Mouse (Mus musculus) heart, postnatal 0 days (tissue): ENCODE results near the gene Irak4.

ENCODE experiments used
- CTCF ChIP-seq: IDR thresholded peaks from 2 replicates; pipeline ENCODE4 v1.5.1; 2016; ENCODE audit warnings: antibody characterized with exemption, control low read depth, low read depth
- EP300 ChIP-seq: IDR thresholded peaks from 2 replicates; pipeline ENCODE4 v1.6.1; 2016; ENCODE audit warnings: antibody characterized with exemption, low read depth

DNA sequence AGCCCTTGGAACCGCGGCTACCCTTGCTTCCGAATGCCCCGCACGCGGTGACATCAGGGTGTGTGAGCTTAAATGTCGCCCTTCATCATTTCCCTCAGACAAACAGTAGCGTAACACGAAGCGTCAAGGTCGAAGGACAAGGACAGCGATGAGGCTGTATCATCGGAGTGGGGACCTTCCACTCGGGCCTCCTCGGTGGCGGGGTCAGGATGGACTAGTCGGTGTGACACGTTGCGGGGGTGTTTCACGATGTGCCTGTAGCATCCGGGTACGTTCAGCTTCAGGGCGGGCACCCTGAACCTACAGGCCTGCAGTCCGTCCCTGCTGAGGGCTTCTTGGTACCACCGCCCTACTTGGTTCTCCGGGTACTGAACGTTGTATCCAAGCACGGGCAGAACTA lies 20.2 kb upstream of the Irak4 start:
- TF ChIP-seq CTCF (no peak), EP300 (no peak)
